Mouse (Mus musculus): ENCODE results near the gene Gm960.
"Not testable (repeated sequence)": the region's sequence is repeated elsewhere in the genome, so short reads cannot be mapped to it uniquely, and the experiment has no call there.

Gm960 gene

DNA sequence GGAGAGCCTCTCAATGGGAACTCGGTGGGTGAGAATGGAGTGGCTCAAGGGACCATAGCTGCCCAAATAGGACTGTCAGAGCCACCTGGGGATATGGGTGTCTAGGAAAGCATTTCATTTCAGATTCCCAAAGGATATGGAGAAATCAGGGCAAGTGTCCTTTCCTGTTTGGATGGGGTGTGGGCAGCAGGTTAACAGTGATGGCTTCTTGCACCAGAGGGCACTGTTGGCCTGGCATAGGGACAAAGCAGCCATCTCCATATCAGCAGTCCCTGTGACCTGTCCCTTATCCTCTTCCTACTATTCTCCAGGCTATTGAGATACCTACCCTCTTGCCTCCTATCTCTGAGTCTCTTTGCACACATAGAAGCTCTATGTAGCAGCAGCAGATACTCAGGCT is 109.4 kb downstream of the Gm960 start:
- DNase-seq (ENCODE audit: low read depth): no peak

DNA sequence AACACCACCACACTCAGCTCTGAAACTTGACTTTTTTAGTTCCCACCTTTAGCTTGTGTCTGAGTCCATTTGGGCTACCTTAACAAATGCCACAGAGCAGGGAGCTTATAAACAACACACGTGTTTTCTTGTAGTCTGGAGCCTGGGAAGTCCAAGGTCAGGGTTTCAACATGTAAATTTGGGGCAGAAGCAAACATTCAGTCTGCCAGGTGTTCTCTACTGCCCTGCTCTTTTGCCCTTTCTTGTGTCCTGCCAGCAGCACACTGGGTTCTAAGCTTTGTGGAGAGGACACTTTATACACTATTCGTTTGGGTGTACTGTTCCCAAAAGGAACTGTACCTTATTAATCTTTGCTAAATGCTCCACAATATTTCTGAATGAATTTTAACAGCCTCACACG is 110.0 kb downstream of the Gm960 start:
- no peak for DNase-seq (ENCODE audit: low read depth)

DNA sequence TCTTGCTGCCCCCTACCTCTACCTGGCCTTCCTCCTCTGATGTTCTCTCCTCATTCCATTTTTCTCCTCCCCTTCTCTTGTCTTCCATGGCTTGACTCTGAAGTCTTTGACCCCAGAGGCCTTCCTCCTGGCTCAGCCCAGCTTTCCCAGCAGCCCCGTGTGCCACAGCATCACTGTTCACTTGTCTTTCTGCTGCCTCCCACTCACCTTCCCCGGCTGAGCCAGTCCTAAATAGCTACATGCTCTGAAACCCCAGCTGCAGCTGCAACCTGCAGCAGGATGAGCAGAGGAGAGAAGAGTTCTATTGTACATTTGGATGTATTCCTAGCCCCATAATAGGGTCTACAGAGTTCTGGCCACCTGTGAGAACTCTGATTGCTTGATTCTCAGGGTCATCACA is 111.0 kb downstream of the Gm960 start:
- DNase-seq (ENCODE audit: low read depth): no peak

DNA sequence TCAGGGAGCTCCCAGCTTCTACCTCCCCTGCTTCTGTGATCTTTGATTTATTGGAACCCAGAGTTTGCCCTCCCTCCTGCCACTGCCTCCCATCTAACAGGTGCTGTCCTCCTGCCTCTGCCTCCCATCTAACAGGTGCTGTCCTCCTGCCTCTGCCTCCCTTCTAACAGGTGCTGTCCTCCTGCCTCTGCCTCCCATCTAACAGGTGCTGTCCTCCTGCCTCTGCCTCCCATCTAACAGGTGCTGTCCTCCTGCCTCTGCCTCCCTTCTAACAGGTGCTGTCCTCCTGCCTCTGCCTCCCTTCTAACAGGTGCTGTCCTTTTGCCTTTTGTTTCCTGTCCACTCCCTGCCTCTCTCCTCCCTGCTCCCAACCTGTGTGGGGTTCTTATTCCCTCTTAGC is 111.7 kb downstream of the Gm960 start:
- DNase-seq (ENCODE audit: low read depth): not testable (repeated sequence)

DNA sequence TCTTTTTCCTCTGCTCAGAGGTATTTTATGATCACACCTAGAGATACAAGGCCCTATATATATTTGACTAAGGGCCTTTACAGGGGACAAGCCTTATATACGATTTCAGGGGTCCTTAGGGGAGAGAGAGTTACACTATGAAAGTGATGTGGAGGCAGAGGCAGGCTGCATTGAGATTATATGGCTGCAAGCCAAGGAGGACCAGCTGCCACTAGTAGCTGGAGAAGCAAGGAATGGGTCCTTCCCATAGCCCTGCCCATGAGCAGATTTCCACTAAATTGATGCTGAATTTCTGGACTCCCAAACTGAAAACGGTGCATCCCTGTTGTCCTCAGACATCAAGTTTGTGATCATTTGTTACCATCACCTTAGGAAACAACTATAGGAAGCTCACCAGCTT is 114.6 kb downstream of the Gm960 start:
- no peak for DNase-seq (ENCODE audit: low read depth)

DNA sequence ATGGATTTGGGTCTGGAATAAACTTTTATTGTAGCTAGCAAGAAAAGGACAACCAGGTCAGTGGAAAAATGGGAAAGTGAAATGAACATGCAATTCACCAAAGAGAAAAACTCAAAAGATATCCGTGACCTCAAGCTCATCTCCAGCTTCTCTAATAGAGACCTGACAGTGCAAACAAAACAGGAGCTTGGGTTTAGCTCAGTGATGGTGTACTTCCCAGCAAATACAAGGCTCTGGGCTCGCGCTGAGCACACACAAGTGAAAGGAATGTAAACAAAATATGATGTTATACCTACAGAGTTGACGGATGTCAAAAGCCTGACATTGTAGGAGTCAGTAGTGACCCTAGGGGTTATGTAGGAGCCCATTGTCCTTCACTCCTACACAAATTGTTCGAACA is 119.2 kb downstream of the Gm960 start:
- DNase-seq (ENCODE audit: low read depth): no peak

DNA sequence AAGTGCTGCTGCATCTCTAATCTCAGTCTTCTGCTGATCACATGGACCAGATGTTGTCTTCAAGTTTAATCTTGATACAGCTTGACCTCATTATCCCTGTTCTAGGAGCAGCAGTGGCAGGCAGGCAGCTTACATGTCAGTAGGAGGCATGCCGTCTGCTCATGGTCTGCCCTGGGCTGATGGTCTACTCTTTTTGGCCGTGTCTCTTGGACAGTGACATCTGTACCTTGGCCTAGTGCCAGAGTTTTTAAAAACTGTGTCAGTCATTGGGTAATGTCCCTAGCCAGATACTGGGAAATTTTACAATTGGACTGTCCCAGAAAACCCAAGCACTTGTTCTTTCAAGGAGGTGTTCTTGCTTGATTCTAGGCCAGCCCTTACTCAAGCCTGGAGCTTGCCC is 119.7 kb downstream of the Gm960 start:
- no peak for DNase-seq (ENCODE audit: low read depth)

Data from fibroblast of lung, adult 2 months (primary cell).